Mouse (Mus musculus): ENCODE data around the gene Gsap.

- TF ChIP-seq CTCF (IDR thresholded peaks at IDR 0.05; ENCODE audit: low read depth, low read length) (no peak), POLR2A (IDR thresholded peaks at IDR 0.05; ENCODE audit: extremely low read depth, insufficient read depth, low read length) (no peak)
These were observed 62.8 kb downstream of the Gsap start for GRCm38 (mm10) chr5:21248834-21249233.

All from liver, adult 2 months (tissue).